Mouse (Mus musculus) heart, postnatal 0 days (tissue): ENCODE data around the gene Ppp1r37.

Source experiments
- CTCF ChIP-seq: IDR thresholded peaks from 2 replicates; pipeline ENCODE4 v1.5.1; 2016; ENCODE audit warnings: antibody characterized with exemption, control low read depth, low read depth
- EP300 ChIP-seq: IDR thresholded peaks from 2 replicates; pipeline ENCODE4 v1.6.1; 2016; ENCODE audit warnings: antibody characterized with exemption, low read depth

GRCm38 (mm10) chr7:19531077-19531476, 31.8 kb downstream of the Ppp1r37 start:
- TF ChIP-seq EP300 (no peak), CTCF (no peak)
